Mouse (Mus musculus): ENCODE results near the gene Ptprf.

Ptprf gene

GRCm38 (mm10) chr4:118206918-118207640, 84.1 kb downstream of the Ptprf start:
- no peak for DNase-seq (ENCODE audit: inconsistent ontology term)

GRCm38 (mm10) chr4:118205906-118206305, 85.3 kb downstream of the Ptprf start:
- DNase-seq (ENCODE audit: inconsistent ontology term), result no peak

- DNase-seq (ENCODE audit: inconsistent ontology term), result no peak
Observed at GRCm38 (mm10) chr4:118199093-118199492, 92.1 kb downstream of the Ptprf start.

GRCm38 (mm10) chr4:118198606-118199005, 92.6 kb downstream of the Ptprf start:
- DNase-seq (ENCODE audit: inconsistent ontology term), result no peak

- DNase-seq (ENCODE audit: inconsistent ontology term), result no peak
Observed at GRCm38 (mm10) chr4:118196185-118196584, 95.0 kb downstream of the Ptprf start.

- no peak for DNase-seq (ENCODE audit: inconsistent ontology term)
Observed at GRCm38 (mm10) chr4:118180301-118181080, 110.7 kb downstream of the Ptprf start.

GRCm38 (mm10) chr4:118179467-118180300, 111.5 kb downstream of the Ptprf start, which contains the start of gene Kdm4a:
TSS of gene Kdm4a (minus strand) at chr4:118180043.
- DNase-seq (ENCODE audit: inconsistent ontology term), result peak; percentile 99

GRCm38 (mm10) chr4:118178952-118179466, 112.2 kb downstream of the Ptprf start:
- no peak for DNase-seq (ENCODE audit: inconsistent ontology term)

- no peak for DNase-seq (ENCODE audit: inconsistent ontology term)
Observed at GRCm38 (mm10) chr4:118172461-118172860, 118.7 kb downstream of the Ptprf start.

GRCm38 (mm10) chr4:118171006-118171405, 120.2 kb downstream of the Ptprf start:
- DNase-seq (ENCODE audit: inconsistent ontology term), result no peak

GRCm38 (mm10) chr4:118162123-118162522, 129.1 kb downstream of the Ptprf start:
- DNase-seq (ENCODE audit: inconsistent ontology term), result no peak
